Mouse (Mus musculus) liver, embryonic 12.5 days (tissue): Measurements from ENCODE around the gene Ces3a. TPM values are rescaled to one million over a fixed set of nuclear protein-coding genes. Genes with fewer than 3 reads are reported as not detected.
"Not testable (repeated sequence)": the region's sequence is repeated elsewhere in the genome, so short reads cannot be mapped to it uniquely, and the experiment has no call there.

Experiments used
- ATAC-seq: fragments of 200-750 bp; cut with Nextera tagmentation; 2 replicates; pipeline ENCODE4 v1.8.0; 2017; ENCODE audit warnings: moderate number of reproducible peaks, mild to moderate bottlenecking, moderate library complexity
- H3K27ac ChIP-seq: fragments of 300-500 bp; sonication (generic); 2 replicates; pipeline ENCODE4 v1.5.1; 2016; ENCODE audit warnings: mild to moderate bottlenecking
- H3K27me3 ChIP-seq: fragments of 300-500 bp; sonication (generic); replicated peaks from 2 replicates; pipeline ENCODE4 v1.6.1; 2016; ENCODE audit warnings: mild to moderate bottlenecking, moderate library complexity
- H3K36me3 ChIP-seq: fragments of 300-500 bp; sonication (generic); 2 replicates; pipeline ENCODE4 v1.6.1; 2016; ENCODE audit warnings: mild to moderate bottlenecking, moderate library complexity
- H3K4me1 ChIP-seq: fragments of 300-500 bp; sonication (generic); 2 replicates; pipeline ENCODE4 v1.6.1; 2016
- H3K4me2 ChIP-seq: fragments of 300-500 bp; sonication (generic); 2 replicates; pipeline ENCODE4 v1.6.1; 2016; ENCODE audit warnings: mild to moderate bottlenecking, moderate library complexity
- H3K4me3 ChIP-seq: fragments of 300-500 bp; sonication (generic); 2 replicates; pipeline ENCODE4 v1.5.1; 2016; ENCODE audit warnings: mild to moderate bottlenecking, moderate library complexity
- H3K9ac ChIP-seq: fragments of 300-500 bp; sonication (generic); 2 replicates; pipeline ENCODE4 v1.6.1; 2016; ENCODE audit warnings: mild to moderate bottlenecking, moderate library complexity
- H3K9me3 ChIP-seq: fragments of 300-500 bp; sonication (generic); replicated peaks from 2 replicates; pipeline ENCODE4 v1.6.1; 2016; ENCODE audit warnings: mild to moderate bottlenecking, moderate library complexity
- WGBS: fragments of 180-500 bp; shearing (Covaris S2); methylation state at CpG from one replicate; pipeline ENCODE4 v1.1.7; 2016; ENCODE audit not compliant: insufficient replicate concordance; 5-methylcytosine and 5-hydroxymethylcytosine counted together
- polyA plus RNA-seq: library from polyadenylated mRNA; unstranded; fragments of >200 nt; fragmentation: Nextera tagmentation; extraction: Ambion mirVana; gene quantifications from 2 replicates; pipeline ENCODE4 v1.2.1, GENCODE M21; 2016

Ces3a gene
- polyA plus RNA-seq, 1 experiment from 2014 or later = not detected

GRCm38 (mm10) chr8:105103701-105104100, 55.3 kb downstream of the Ces3a start:
- WGBS = 48% methylated on average over 5 of the region's 5 CpGs
- H3K4me2 ChIP-seq, H3K27me3 ChIP-seq, H3K9ac ChIP-seq, ATAC-seq, H3K4me3 ChIP-seq, H3K9me3 ChIP-seq, H3K4me1 ChIP-seq, H3K36me3 ChIP-seq, H3K27ac ChIP-seq: not testable (repeated sequence)

GRCm38 (mm10) chr8:105104220-105104619, 55.8 kb downstream of the Ces3a start:
- Histone ChIP-seq H3K4me3 (no peak overlapping the region), H3K9me3 (0 out of 2 replicates have a peak, but pooled peaks cover 6% of the 10 kb centered on the region), H3K36me3 (no peaks in the 10 kb centered on the region), H3K4me1 (no peaks in the 10 kb centered on the region), H3K4me2 (no peak overlapping the region), H3K27me3 (no peaks in the 10 kb centered on the region), H3K27ac (no peak overlapping the region), H3K9ac (no peak overlapping the region)
- 63% methylated on average over 3 of the region's 3 CpGs for WGBS
- ATAC-seq = no peak

Other genes with a start within 250 kb of the Ces3a start
- 0.10 TPM in 1 of 2 replicates, not detected in the other for gene Ces2b, start 217.0 kb upstream of the Ces3a start, polyA plus RNA-seq
- gene Ces2c, start 201.5 kb upstream of the Ces3a start, polyA plus RNA-seq = not detected in 2 replicates
- gene Ces2e, start 122.3 kb upstream of the Ces3a start, polyA plus RNA-seq = 0.14 and 0.19 TPM in 2 replicates
- not detected in 2 replicates for gene Ces2f, start 101.2 kb upstream of the Ces3a start, polyA plus RNA-seq
- gene Ces2g, start 86.9 kb upstream of the Ces3a start, polyA plus RNA-seq = 7.6 and 7.8 TPM in 2 replicates
- gene Ces2h, start 47.7 kb upstream of the Ces3a start, polyA plus RNA-seq = not detected in 2 replicates
- gene Ces3b, start 35.2 kb downstream of the Ces3a start, polyA plus RNA-seq = not detected in 2 replicates
- gene Ces4a, start 83.2 kb downstream of the Ces3a start, polyA plus RNA-seq = not detected in 2 replicates
- 19.1 and 19.6 TPM in 2 replicates for gene Cbfb, start 122.1 kb downstream of the Ces3a start, polyA plus RNA-seq
- gene D230025D16Rik, start 176.5 kb downstream of the Ces3a start, polyA plus RNA-seq = 16.7 and 18.8 TPM in 2 replicates
- 3.5 and 3.6 TPM in 2 replicates for gene B3gnt9, start 206.6 kb downstream of the Ces3a start, polyA plus RNA-seq
- gene Tradd, start 216.0 kb downstream of the Ces3a start, polyA plus RNA-seq = 17.7 and 18.3 TPM in 2 replicates
- 1.2 and 1.5 TPM in 2 replicates for gene Fbxl8, start 216.0 kb downstream of the Ces3a start, polyA plus RNA-seq
- not detected in 2 replicates for gene Hsf4, start 221.2 kb downstream of the Ces3a start, polyA plus RNA-seq
- gene Nol3, start 227.5 kb downstream of the Ces3a start, polyA plus RNA-seq = 0.12 and 0.18 TPM in 2 replicates
- gene 4931428F04Rik, start 241.3 kb downstream of the Ces3a start, polyA plus RNA-seq = 1.6 TPM in 2 replicates
- 11.9 and 13.8 TPM in 2 replicates for gene Exoc3l, start 247.5 kb downstream of the Ces3a start, polyA plus RNA-seq
- gene E2f4, start 249.1 kb downstream of the Ces3a start, polyA plus RNA-seq = 239 TPM in 2 replicates